Mouse (Mus musculus) spleen, adult 18-20 months (tissue): ENCODE measurements around the gene Rgs7bp.
"Not testable (repeated sequence)": the region's sequence is repeated elsewhere in the genome, so short reads cannot be mapped to it uniquely, and the experiment has no call there.

Source experiments
- DNase-seq, 2 experiments: peaks; one replicate each; pipeline ENCODE4 v3.0.0; 2022; ENCODE audit warnings: mixed read lengths in 2 of 2

Gene Rgs7bp

GRCm38 (mm10) chr13:104931635-104932532 lies 122.8 kb downstream of the Rgs7bp start:
- DNase-seq = no peak

GRCm38 (mm10) chr13:104930814-104931213 lies 123.9 kb downstream of the Rgs7bp start:
- no peak for DNase-seq

- no peak for DNase-seq
These were observed 136.1 kb downstream of the Rgs7bp start for GRCm38 (mm10) chr13:104918663-104919062.

DNA sequence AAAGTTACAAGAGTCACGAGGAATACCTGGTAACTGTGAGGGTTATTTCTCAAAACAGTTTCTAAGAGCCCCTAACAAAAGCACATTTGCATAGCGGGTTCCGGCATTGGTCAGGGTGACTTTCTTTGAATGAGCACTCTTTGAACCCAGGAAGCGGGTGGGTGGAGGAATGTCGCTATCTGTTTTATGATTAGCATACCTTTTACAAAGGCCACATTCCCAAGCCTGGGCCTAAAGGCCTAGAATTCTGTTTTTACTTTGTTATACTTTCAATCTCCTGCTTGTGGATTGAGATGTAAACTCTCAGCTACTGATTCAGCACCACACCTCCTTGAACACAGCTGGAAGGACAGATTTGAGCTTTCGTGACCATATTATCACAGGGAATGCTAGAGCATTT lies 138.0 kb downstream of the Rgs7bp start:
- DNase-seq = not testable (repeated sequence)

DNA sequence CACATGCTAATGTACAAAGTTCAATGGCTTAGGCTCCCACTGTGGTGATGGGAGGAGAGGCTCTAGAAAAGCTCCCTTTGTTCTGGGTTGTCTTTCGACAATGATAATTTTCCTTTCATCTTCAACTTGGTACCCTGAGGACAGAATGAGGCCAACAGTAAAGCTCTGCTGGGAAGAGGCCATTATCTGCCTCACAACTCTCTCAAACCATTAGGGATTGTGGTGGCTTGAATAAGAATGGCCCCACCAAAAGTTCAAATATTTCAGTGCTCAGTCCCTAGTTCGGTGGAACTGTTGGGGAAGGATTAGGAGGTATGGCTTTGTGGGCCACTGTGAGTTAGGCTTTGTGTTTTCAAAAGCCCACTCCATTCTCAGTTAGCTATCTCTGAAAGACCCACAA lies 138.6 kb downstream of the Rgs7bp start:
- DNase-seq = no peak

- no peak for DNase-seq
These were observed 140.3 kb downstream of the Rgs7bp start for GRCm38 (mm10) chr13:104914288-104914895.

DNA sequence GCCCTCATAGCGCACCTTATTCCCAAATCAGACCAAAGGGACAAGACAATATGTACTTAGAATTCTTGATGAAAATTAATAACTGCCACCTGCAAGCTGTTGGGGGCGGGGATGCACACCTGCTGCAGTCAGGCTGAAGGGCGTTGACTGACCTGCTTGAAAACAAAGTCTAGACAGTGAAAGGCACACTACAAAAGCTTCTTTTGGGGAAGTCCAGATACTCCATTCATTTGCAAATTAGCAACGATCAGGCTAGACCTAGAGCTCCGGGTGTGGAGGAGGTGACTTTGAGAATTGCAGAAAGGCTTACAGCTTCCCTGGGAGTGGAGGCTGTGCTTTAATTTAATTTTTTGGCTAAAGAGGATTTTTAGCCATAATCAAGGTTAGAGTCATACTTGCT lies 143.1 kb downstream of the Rgs7bp start:
- not testable (repeated sequence) for DNase-seq

DNA sequence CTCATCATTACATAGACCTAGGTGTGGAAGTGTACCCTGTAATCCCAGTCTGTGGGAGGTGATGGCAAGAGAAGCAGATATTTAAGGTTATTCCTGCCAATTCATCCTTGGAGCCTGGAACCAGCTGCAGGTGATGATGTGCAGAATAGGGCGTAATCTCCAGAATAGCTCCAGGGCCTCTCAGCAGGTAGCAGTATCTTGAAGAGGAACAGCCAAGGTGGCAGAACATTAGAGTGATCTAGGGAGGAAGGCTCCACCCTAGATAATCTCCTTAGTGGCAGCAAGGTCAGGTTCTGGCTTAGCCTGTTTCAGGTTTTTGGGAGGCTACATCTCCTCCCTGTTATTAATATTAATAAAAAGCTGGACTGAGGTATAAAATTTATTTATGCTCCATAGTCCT lies 143.7 kb downstream of the Rgs7bp start:
- not testable (repeated sequence) for DNase-seq

DNA sequence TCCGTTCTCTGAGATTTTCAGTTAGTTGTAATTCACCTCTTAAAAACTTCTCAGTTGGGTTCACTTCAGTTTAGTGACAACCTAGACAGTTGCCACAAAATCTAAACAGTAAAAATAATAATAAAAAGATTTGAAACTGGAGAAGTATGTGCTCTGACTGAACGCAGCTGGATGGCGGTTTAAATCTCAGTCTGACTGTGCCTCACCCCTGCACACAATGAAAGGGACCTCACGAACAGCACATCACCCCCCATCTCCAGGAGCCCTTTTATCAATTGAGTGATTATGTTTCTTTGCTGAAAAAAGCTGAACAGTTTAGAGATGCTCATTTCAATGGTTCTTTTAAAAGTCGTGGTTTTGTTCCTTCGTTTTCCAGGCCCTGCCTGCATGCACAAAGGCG lies 146.0 kb downstream of the Rgs7bp start:
- no peak for DNase-seq
